Mouse (Mus musculus): ENCODE results near the gene Sox21. TPM values are rescaled to one million over a fixed set of nuclear protein-coding genes. Genes with fewer than 3 reads are reported as not detected.

The Sox21 gene
- polyA plus RNA-seq, 1 experiment from 2014 or later, result 0.08 TPM

Small RNA genes within 50 kb of the gene (microRNA-seq; reads per million reads assigned to microRNA genes)
- not detected for gene Mir6241 (ENCODE audit: borderline number of aligned reads)

Other genes with a start within 250 kb of the Sox21 start
- gene Dct, start 184.8 kb downstream of the Sox21 start, polyA plus RNA-seq (2014; fragmentation: Nextera tagmentation; extraction: Ambion mirVana), result 1.0 and 1.1 TPM in 2 replicates
- 33.5 and 35.4 TPM in 2 replicates for gene Tgds, start 104.3 kb downstream of the Sox21 start, polyA plus RNA-seq (2014; fragmentation: Nextera tagmentation; extraction: Ambion mirVana)
- gene Gpr180, start 99.9 kb downstream of the Sox21 start, polyA plus RNA-seq (2014; fragmentation: Nextera tagmentation; extraction: Ambion mirVana), result 26.6 and 30.5 TPM in 2 replicates
- gene Gm9376, start 29.9 kb upstream of the Sox21 start, polyA plus RNA-seq (2014; fragmentation: Nextera tagmentation; extraction: Ambion mirVana), result not detected in 2 replicates

Data from liver, embryonic 11.5 days (tissue).